Mouse (Mus musculus) ES-Bruce4 (cell line): Measurements from ENCODE around the gene Cdkal1.

Source experiments
- CTCF ChIP-seq: IDR thresholded peaks from one replicate; pipeline ENCODE4 v1.8.1; 2011; ENCODE audit warnings: low read depth, low read length
- EP300 ChIP-seq: IDR thresholded peaks from 2 replicates; pipeline ENCODE4 v1.6.1; 2011; ENCODE audit warnings: low read depth, low read length; ENCODE audit not compliant: insufficient read depth
- POLR2A ChIP-seq: IDR thresholded peaks from one replicate; pipeline ENCODE4 v1.8.1; 2011; ENCODE audit warnings: low read length; ENCODE audit not compliant: insufficient read depth

- TF ChIP-seq EP300 (no peak), POLR2A (no peak), CTCF (no peak)
Measured at GRCm38 (mm10) chr13:29403217-29403616, 452.3 kb downstream of the Cdkal1 start.
